Mouse (Mus musculus) T-cell, adult 2 months (primary cell): Measurements from ENCODE around the gene Il16.

ENCODE experiments used
- DNase-seq: peaks from one replicate; pipeline ENCODE4 v3.0.0; 2022; ENCODE audit warnings: low spot score

The Il16 gene

GRCm38 (mm10) chr7:83604180-83604944 is 141.2 kb downstream of the Il16 start:
- DNase-seq, result no peak

DNA sequence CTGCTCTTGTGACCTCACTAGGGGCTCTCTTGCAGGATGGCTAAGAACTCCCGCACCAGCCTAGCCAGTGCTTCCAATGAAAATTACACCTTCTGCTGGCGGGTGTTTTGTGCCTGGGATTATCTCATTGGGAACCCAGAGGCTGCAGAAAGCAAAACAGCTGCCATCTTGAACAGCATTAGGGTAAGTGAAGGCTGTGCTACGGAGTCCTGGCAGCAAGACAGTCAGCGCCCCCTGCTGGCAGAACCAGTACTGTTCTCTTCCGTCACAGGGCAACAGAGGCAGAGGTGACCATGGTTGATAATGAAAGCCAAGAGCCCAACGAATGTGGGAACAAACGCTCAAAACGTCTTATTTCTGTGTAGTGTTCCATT is 145.6 kb downstream of the Il16 start:
- peak; percentile 60 for DNase-seq

- DNase-seq, result no peak
Measured at GRCm38 (mm10) chr7:83598997-83599912, 146.3 kb downstream of the Il16 start.

- DNase-seq, result peak; percentile 11
Measured at GRCm38 (mm10) chr7:83597063-83597462, 148.5 kb downstream of the Il16 start.

DNA sequence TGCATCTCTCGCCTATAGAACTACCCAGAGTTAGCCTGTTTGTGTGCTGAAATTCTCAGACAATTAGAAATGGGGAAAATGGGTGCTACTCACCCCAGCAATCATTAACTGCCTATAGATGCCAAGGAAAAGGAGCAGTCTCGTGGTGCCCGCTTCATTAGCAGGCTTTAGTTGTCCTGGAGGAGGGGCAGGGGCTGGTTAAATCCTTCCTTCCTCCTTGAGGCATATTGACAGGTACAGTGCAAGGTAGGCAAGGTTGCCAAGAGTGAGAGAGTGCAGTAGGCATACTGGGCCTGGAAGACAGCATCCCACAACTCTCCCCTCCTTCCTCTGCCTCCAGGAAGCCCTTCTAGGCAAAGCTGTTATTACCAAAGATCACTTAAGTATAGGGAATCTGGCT is 151.5 kb downstream of the Il16 start:
- DNase-seq, result no peak
